Mouse (Mus musculus) T-cell, adult 2 months (primary cell): ENCODE data around the gene Mfap4.
A peak's percentile ranks its signal among the peaks of the same experiment; 100 is the strongest.

Experiments used
- DNase-seq: peaks from one replicate; pipeline ENCODE4 v3.0.0; 2022; ENCODE audit warnings: low spot score

Mfap4 gene

GRCm38 (mm10) chr11:61483226-61483845 is 1.9 kb upstream of the Mfap4 start:
- DNase-seq = no peak

GRCm38 (mm10) chr11:61484256-61484612 is 997 bp upstream of the Mfap4 start:
- no peak for DNase-seq

- DNase-seq = no peak
Measured at GRCm38 (mm10) chr11:61485541-61486457, 568 bp downstream of the Mfap4 start.

GRCm38 (mm10) chr11:61486458-61487219 is 1.4 kb downstream of the Mfap4 start:
- no peak for DNase-seq

GRCm38 (mm10) chr11:61487401-61487800 is 2.2 kb downstream of the Mfap4 start:
- no peak for DNase-seq

GRCm38 (mm10) chr11:61487936-61488335 is 2.7 kb downstream of the Mfap4 start:
- DNase-seq = no peak

GRCm38 (mm10) chr11:61489085-61489484 is 3.9 kb downstream of the Mfap4 start:
- no peak for DNase-seq

- DNase-seq = no peak
Measured at GRCm38 (mm10) chr11:61489874-61490273, 4.6 kb downstream of the Mfap4 start.

- no peak for DNase-seq
Measured at GRCm38 (mm10) chr11:61490944-61491520, 5.8 kb downstream of the Mfap4 start.

GRCm38 (mm10) chr11:61492749-61493401 is 7.6 kb downstream of the Mfap4 start:
- DNase-seq = no peak

- DNase-seq = peak; percentile 34
Measured at GRCm38 (mm10) chr11:61493525-61494128, 8.4 kb downstream of the Mfap4 start.

- peak; percentile 96 for DNase-seq
Measured at GRCm38 (mm10) chr11:61494129-61494997, 9.1 kb downstream of the Mfap4 start, which contains the start of gene Mapk7. Mapk7 (minus strand) TSS chr11:61494406.

GRCm38 (mm10) chr11:61495528-61495927 is 10.3 kb downstream of the Mfap4 start:
- DNase-seq = no peak

- no peak for DNase-seq
Measured at GRCm38 (mm10) chr11:61497490-61497889, 12.3 kb downstream of the Mfap4 start.

GRCm38 (mm10) chr11:61498736-61499504 is 13.7 kb downstream of the Mfap4 start:
- no peak for DNase-seq

GRCm38 (mm10) chr11:61503933-61504332 is 18.7 kb downstream of the Mfap4 start:
- DNase-seq = no peak

- DNase-seq = peak; percentile 92
Measured at GRCm38 (mm10) chr11:61504713-61505257, 19.6 kb downstream of the Mfap4 start, which contains the start of gene B9d1. B9d1 (plus strand) TSS chr11:61505144.

GRCm38 (mm10) chr11:61514953-61515352 is 29.7 kb downstream of the Mfap4 start:
- DNase-seq = no peak

- no peak for DNase-seq
Measured at GRCm38 (mm10) chr11:61517971-61518370, 32.7 kb downstream of the Mfap4 start.
